Mouse (Mus musculus) layer of hippocampus, adult 18-20 months (tissue): ENCODE data around the gene Apobec1. TPM values are rescaled to one million over a fixed set of nuclear protein-coding genes. Genes with fewer than 3 reads are reported as not detected.
A peak's percentile ranks its signal among the peaks of the same experiment; 100 is the strongest.
"Not testable (repeated sequence)": the region's sequence is repeated elsewhere in the genome, so short reads cannot be mapped to it uniquely, and the experiment has no call there.

Source experiments
- DNase-seq, 2 experiments: peaks; one replicate each; pipeline ENCODE4 v3.0.0; 2022; ENCODE audit warnings: low spot score in 2 of 2
- total RNA-seq, 2 experiments: library from RNA; stranded (reverse); gene quantifications; 2 replicates each; pipeline ENCODE4 v1.2.3; 2021

Apobec1 gene
- total RNA-seq, 2 experiments from 2014 or later, result 0.97 to 1.4 TPM

DNA sequence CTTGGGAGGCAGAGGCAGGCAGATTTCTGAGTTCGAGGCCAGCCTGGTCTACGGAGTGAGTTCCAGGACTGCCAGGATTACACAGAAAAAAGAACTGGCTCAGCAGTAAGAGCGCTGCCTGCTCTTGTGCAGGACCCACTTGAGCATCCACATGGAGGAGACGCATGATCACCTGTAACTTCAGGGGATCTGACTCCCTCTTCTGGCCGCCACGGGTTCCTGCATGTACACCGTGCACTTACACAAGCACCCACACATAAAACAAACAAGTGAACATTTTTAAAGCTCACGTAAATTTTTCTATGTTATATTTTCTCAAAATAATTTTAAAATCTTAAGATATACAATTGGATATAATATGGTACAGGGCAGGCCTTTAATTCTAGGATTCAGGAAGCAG lies 3.2 kb upstream of the Apobec1 start:
- DNase-seq, result no peak

DNA sequence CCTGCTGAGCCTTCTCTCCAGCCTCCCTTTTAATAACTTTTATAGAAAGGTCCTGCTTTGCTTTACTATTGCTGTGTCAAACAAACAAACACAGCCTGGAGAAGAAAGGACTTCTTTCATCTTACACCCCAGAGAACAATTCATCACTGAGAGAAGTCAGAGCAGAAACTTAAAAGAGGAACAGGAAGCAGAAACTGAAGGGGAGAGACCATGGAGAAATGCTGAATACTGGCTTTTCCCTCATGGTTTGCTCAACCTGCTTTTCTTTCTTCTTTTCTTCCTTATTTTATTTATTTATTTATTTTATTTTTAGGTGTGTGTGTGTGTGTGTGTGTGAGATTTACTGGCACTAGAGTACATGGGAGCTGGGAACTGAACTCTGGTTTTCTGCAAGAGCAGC lies 2.0 kb upstream of the Apobec1 start:
- DNase-seq, result no peak

DNA sequence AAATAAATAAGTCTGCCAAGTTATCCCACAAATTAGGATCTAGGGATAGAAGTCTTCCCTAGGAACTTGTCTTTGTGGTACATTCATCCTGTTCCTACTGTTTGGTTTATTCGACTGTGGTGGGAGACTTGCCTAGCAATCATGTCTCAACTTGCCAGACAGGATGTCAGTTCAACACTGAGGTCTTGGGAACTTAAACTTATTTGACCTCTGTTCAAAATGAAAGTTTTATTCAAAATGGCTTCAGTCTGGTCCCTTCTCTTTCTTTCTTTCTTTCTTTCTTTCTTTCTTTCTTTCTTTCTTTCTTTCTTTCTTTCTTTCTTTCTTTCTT lies 713 bp upstream of the Apobec1 start:
- DNase-seq, result no peak

DNA sequence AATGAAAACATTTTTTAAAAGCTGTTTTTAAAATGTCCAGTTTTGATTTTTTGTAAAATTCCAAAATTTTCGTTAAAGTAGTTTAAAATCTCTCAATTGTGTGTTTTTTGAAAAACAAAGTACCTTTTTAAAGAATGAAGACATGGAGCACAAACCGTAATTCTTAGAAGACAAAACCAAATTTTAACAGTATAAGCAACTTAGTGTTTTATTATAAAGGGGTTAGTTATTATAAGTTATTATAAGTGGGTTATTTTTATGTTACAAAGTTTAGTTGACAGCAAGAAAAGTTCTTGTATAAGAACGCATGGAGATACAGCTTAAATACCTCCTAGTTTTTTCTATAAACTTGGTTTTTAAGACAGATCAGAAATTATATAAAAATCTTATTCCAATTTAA lies 629 bp downstream of the Apobec1 start:
- no peak for DNase-seq

DNA sequence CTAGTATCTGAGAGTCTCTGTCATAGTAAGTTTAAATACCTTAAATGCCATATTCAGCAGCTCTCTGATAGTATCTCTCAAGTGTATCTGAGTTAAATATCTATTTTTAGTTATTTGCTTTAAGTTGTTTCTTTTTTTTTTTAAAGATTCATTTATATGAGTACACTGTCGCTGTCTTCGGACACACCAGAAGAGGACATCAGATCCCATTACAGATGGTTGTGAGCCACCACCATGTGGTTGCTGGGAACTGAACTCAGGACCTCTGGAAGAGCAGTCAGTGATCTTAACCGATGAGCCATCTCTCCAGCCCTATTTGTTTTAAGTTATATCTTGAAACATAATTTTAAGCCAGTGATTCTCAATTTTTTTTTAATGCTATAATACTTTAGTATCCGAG lies 1.2 kb downstream of the Apobec1 start:
- no peak for DNase-seq

DNA sequence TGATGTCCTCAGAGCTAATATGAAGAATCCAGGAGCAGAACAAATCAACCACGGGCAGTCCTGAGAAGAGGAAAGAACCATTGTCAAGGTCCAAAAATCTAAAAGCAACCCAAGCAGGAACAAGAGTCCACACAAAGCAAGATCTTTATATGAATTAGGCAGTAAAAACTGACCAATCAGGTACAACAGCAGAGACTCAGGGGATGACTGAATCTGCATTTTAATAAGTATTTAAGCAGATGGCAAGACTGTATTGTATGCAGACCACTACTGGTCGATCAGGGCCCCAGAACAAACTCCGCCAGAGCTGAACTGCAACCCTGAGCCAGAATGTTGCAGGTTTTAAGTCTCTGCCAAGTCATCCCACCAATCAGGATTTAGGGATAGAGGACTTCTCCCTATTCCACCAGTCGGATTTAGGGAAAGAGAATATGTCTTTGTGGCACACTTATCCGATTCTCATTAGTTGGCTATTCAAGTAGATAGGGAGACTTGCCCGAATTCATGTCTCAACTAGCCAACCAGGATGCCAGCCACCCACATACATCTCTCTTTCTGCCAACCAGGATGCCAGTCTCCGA lies 2.1 kb downstream of the Apobec1 start:
- no peak for DNase-seq

DNA sequence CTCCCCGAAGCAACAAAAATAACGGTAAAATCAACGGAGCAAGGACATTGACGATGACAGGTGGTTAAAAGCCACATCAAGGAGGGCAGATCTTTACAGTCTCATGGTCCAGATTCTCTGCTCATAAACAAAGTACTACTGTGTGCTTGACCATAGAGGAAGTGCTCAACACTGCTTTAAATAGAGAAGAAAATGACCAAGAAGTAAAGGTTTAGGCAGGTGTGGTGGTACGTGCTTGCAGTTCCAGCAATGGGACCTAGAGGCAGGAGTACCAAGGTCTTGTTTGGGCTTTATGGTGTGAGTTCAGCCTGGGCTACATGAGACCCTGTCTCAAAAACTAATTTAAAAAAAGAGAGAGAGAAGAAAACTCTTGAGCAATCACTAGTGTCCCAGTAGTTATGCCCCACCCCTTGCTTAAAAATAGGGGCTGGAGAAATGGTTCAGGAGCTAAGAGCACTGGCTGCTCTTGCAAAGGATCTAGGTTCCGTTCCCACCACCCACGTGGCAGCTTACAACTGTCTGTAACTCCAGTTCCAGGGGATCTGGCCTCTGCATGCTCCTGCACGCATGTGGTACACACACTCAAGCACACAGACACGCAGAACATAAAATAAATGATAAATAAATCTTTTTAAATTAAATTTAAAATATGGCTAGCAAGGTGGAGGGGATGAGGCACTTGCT lies 3.0 kb downstream of the Apobec1 start:
- DNase-seq, result no peak

DNA sequence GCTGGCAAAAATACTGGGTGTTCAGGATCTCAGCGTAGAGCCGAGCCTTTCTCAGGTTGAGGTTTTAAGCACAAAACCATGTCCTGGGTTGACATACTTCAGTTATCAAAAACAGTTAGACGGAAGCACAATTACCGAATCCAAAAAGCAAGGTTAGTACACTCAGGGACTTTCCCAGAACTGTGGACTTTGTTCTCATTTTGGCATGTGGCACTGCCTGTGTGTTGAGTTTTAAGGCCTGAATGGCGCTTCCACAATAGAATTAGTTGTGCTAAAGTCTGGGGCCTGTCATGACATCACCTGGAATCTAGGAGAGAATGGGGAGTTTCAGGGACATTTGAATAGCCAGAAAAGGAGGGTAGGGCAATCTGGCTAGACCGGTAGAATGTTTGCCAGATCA lies 3.8 kb downstream of the Apobec1 start:
- DNase-seq, result no peak

DNA sequence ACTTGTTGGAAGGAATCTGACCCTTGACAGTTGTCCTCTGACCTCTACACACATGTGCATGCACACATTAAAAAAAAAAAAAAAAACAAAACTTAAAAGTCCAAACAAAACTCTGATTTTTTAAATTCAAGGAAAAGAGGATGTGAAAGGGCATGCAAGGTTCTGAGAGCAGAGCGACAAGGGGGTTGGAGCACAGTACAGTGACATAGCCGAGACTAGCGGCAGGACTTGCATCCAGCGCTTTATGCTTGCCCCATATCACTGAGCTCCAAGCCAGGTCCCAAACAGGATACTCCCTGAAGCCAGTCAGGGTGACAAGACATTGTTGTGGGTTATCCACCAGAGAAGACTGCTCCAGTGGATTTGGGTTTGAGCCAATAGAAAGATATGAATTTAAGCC lies 4.2 kb downstream of the Apobec1 start:
- no peak for DNase-seq

DNA sequence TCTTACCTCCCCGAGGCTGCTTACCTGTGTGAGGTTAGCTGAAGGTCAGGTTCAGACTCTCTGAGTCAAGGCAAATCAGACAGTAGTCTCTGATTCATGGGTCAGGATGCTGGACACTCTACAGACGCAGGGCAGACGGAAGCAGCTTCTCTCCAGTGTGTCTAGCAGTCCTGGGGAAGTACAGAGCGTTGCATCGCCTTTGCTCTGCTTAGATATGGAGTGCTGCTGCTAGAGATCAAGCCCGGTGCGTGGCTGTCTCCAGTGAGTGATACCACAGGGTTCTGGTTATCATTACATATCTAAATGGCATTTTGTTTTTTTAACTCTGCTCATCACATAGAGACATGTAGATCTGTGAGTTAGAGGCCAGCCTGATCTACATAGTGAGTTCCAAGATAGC lies 5.6 kb downstream of the Apobec1 start:
- DNase-seq, result no peak

DNA sequence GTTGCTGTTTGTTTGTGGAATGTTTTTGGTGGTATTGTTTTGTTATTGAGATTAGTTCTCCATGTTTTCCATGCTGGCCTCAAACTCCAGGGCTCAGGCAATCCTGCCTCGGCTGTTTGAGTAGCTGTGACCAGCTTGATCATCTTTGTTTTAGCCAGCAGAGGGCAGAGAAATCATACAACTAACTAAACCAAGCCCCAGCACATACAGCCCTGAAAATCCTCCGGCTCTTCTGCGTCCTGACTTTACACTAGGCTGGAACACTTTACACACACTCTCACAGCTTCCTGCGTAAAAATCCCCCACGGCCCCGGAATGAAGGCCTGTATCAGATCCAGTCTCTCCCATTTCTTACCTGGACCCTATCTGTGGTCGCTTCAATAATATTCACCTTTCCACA lies 6.6 kb downstream of the Apobec1 start:
- DNase-seq, result peak in 1 of 2 experiments; percentile 28

DNA sequence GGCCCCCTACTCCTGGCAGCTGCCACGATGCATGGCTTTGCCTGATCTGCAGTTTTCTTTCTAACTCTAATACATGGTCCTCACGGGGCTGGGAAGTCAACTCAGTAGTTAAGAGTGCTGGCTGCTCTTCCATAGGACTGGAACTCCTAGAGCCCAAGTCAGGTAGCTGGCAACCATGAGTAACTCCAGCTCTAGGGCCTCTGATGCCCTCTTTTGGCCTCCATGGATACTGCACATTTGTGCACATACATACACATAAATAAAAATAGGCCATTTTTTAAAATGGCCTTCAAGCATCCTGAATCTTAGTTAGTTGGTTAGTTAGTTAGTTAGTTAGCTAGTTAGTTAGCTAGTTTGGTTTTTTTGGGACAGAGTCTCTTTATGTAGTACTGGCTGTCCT lies 9.3 kb downstream of the Apobec1 start:
- DNase-seq, result no peak

DNA sequence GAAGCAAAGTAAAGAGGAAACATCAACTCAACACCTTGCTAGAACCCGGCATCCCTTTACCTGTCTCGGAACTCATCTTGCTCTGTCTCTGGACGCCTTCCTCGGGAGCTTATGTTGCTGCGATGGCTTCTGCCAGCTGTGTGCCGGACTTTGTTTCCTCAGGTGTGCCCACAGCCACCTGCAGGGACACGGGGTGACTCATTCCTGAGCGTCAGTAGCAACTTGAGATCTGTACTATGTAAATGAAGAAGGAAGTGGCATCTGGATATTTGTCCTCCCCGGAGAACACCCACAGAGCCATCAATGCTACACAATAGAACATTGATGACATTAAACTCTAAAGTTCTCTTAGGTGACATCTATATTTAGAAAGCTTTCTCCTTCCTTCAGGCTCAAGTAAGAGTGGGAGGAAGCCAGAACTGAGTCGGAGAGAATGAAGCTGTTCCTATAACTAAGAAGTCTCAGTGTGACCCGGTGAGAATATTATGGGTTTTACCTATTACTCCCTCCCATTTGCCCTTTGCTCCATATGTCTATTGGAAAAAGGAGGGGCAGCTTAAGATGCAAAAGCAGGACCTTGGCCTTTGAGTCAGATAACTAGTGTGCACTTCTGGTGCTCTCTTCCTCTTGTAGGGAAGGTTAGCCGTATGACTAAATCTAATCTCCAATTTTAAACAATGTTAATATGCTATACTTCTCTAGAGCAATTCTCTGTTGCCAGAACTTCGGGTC lies 11.1 kb downstream of the Apobec1 start:
- no peak for DNase-seq

DNA sequence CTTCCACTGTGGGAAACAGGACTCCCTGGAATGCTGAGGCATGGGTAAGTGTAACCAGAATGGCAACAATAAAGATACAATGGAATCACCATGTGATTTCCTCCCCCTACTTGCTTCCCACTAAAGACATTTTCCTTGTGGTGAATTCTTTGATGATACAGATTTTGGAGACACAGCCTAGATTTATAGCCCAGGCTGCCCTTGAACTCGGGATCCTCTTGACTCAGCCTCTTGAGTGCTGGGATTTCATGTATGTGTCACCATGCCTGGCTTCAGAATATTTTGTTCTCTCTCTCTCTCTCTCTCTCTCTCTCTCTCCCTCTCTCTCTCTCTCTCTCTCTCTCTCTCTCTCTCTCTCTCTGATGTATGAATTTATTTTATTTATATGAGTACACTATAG lies 23.2 kb downstream of the Apobec1 start:
- DNase-seq, result no peak

DNA sequence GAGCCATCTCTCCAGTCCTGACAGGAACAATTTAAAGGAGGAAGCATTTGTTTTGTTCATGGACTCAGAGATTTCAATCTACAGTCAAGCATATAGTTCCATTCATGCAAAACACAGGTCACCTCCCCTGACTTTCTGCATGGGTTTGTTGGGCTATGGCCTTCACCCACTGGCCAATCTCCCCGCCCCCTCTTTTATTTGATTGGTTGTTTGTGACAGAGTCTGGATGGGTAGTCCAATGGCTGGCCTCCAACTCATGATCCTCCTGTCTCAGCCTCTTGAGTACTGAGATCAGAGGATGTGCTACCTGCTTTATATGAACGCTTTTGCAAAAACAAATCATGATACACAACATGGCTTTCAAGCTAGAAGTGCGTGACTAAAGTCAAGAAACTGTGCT lies 25.2 kb downstream of the Apobec1 start:
- no peak for DNase-seq

DNA sequence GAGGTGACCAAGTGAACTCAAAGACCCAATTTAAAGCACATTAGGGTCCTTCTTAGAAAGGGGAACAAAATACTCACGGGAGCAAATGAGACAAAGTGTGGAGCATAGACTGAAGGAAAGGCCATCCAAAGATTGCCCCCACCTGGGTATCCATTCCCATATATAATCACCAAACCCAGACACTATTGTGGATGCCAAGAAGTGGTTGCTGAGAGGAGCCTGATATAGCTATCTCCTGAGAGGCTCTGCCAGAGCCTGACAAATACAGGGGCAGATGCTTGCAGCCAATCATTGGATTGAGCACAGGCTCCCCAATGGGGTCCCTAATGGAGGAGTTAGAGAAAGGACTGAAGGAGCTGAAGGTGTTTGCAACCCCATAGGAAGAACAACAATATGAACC lies 27.2 kb downstream of the Apobec1 start:
- not testable (repeated sequence) for DNase-seq

DNA sequence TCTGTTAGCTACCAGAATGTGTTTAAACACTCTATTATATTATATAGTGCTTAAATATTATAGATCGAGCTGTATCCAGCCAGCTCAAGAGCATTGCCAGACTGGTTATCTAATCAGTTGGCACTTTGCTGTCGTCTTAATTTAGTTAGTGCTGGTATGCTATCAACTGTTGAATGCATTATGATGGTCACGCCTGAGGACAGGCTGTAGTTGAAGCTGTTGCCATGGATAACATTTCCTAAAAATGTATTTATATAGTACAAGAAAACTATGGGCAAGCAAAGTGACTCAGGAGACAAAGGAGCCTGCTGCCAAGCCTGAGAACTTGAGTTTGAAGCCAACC lies 30.7 kb downstream of the Apobec1 start:
- no peak for DNase-seq

DNA sequence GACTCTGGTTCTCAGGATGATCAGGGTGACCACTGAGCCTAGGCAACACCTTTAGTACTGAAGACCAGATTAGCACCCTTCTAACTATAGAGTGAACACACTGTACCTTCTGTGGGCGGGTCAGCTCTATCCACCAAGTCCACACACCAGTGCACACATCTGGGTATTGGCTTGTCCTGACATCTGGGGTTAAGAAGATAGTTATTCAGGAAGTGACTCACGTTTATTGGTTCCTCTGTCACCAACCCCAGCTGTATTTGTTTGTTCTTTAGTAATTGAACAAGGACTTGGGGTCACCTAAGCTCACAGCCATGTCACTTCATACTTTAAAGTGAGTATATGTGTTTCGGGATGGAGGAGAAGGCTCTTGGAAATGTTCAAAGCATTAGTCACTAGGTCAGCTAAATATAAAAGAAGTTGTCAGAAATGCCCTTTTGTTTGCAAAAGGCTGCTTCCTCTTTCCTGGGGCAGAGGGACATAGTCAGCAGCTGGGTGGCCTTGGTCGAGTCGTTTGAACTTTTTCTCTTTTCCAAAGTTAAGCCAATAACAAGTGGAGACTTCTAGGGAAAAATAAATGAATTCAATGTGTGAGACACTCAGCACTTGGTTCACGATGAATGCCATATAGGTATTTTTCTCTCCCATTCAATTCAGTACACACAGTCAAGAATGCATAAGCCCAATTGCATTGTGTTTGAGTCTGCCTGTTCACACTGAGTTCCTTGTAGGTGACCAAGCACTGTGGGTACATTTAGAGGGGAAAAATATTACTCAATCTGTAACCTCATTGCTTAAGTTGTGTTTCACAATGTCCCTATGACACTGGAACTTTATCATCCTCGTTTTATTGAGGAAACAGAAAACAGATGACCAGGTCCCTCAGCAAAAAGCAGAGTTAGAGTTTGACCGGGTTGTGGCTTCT lies 31.3 kb downstream of the Apobec1 start:
- no peak for DNase-seq

DNA sequence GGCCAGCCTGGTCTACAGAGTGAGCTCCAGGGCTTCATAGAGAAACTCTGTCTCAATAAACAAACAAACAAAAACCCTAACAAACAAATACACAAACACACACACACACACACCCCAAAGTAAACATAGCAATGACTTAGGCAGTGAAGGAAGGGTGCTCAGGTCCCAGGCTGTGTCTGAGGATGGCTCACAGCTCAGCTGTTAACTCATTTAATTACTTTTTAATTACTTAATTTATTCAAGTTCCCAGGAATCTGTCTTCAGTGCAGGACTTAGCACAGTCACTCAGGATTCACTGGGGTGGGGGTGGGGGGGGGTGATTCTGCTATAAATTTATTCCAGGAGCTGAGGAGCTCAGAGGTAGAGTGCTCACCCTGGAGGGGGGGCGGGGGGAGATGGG lies 32.5 kb downstream of the Apobec1 start:
- DNase-seq, result no peak

DNA sequence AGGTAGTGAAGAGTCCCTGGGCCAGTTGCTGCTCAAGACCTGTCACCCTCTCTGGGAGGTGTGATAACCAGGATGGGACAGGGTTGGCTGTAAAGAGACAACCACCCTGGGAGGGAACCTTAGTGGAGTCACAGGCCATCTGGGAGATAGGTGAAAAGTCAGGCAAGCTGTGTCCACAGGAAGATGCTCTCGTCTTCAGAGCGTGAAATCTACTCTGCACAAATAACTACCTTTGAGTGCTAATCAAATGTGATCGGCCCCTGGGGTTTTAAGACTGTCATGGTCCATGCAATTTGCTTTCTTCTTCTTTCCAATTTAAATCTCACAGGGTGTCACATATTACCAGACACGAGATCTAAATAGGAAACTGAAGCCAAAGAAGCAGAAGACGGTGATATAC lies 33.1 kb downstream of the Apobec1 start:
- DNase-seq, result no peak

DNA sequence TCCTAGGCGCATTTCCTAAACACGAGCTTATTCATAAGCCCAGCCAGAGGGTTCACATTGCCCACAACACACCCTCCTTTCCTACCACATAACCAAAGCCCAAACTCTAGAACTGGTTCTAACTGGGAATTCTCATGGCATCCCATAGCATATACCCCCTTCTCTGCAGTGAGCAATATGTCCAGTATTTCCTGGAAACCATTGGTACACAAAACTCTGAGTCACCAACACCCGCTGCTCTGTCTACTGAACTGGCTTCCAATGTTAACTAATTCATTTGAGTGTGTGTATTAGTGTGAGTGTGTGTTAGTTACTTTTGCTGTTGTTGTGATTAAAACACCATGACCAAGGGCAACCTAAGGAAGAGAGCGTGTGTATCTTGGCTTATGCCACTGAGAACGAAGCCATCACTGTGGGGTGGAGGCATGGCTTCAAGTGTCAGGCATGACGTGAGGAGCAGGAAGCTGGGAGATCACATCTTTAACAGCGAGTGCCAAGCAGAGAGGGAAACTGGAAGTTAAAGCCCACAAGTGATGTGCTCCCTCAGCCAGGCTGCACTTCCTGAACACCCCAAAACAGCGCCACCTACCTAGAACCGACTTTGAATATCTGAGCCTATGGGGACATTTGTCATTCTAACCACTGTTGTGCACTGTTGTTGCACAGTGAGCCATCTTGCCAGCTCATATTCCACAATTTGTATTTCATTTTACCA lies 37.0 kb downstream of the Apobec1 start:
- no peak for DNase-seq
